Mouse (Mus musculus): Measurements from ENCODE around the gene Thada.

The Thada gene

GRCm38 (mm10) chr17:84372411-84373045 lies 93.5 kb downstream of the Thada start:
- DNase-seq (ENCODE audit: low read depth in 1 of 2, low spot score in 2 of 2): no peak

- DNase-seq (ENCODE audit: low read depth in 1 of 2, low spot score in 2 of 2): no peak
Measured at GRCm38 (mm10) chr17:84370385-84370784, 95.6 kb downstream of the Thada start.

GRCm38 (mm10) chr17:84369769-84370168 lies 96.2 kb downstream of the Thada start:
- no peak for DNase-seq (ENCODE audit: low read depth in 1 of 2, low spot score in 2 of 2)

GRCm38 (mm10) chr17:84368213-84369014 lies 97.6 kb downstream of the Thada start:
- no peak for DNase-seq (ENCODE audit: low read depth in 1 of 2, low spot score in 2 of 2)

GRCm38 (mm10) chr17:84367663-84368062 lies 98.3 kb downstream of the Thada start:
- no peak for DNase-seq (ENCODE audit: low read depth in 1 of 2, low spot score in 2 of 2)

GRCm38 (mm10) chr17:84365791-84366301 lies 100.2 kb downstream of the Thada start:
- DNase-seq (ENCODE audit: low read depth in 1 of 2, low spot score in 2 of 2): no peak

- no peak for DNase-seq (ENCODE audit: low read depth in 1 of 2, low spot score in 2 of 2)
Measured at GRCm38 (mm10) chr17:84365006-84365716, 100.8 kb downstream of the Thada start.

GRCm38 (mm10) chr17:84363444-84363843 lies 102.6 kb downstream of the Thada start:
- no peak for DNase-seq (ENCODE audit: low read depth in 1 of 2, low spot score in 2 of 2)

- DNase-seq (ENCODE audit: low read depth in 1 of 2, low spot score in 2 of 2): no peak
Measured at GRCm38 (mm10) chr17:84362581-84363286, 103.3 kb downstream of the Thada start.

- no peak for DNase-seq (ENCODE audit: low read depth in 1 of 2, low spot score in 2 of 2)
Measured at GRCm38 (mm10) chr17:84361006-84361405, 105.0 kb downstream of the Thada start.

- DNase-seq (ENCODE audit: low read depth in 1 of 2, low spot score in 2 of 2): no peak
Measured at GRCm38 (mm10) chr17:84359810-84360209, 106.2 kb downstream of the Thada start.

GRCm38 (mm10) chr17:84358951-84359644 lies 106.9 kb downstream of the Thada start:
- DNase-seq (ENCODE audit: low read depth in 1 of 2, low spot score in 2 of 2): no peak

- DNase-seq (ENCODE audit: low read depth in 1 of 2, low spot score in 2 of 2): no peak
Measured at GRCm38 (mm10) chr17:84357776-84358175, 108.2 kb downstream of the Thada start.

- no peak for DNase-seq (ENCODE audit: low read depth in 1 of 2, low spot score in 2 of 2)
Measured at GRCm38 (mm10) chr17:84356056-84356887, 109.7 kb downstream of the Thada start.

GRCm38 (mm10) chr17:84355006-84355405 lies 111.0 kb downstream of the Thada start:
- DNase-seq (ENCODE audit: low read depth in 1 of 2, low spot score in 2 of 2): no peak

- DNase-seq (ENCODE audit: low read depth in 1 of 2, low spot score in 2 of 2): no peak
Measured at GRCm38 (mm10) chr17:84353902-84354311, 112.1 kb downstream of the Thada start.

GRCm38 (mm10) chr17:84353224-84353901 lies 112.6 kb downstream of the Thada start:
- DNase-seq (ENCODE audit: low read depth in 1 of 2, low spot score in 2 of 2): no peak

GRCm38 (mm10) chr17:84352790-84353154 lies 113.2 kb downstream of the Thada start:
- DNase-seq (ENCODE audit: low read depth in 1 of 2, low spot score in 2 of 2): no peak

Measured in monocyte, adult 2 months (primary cell).